Mouse (Mus musculus) gonadal fat pad, adult 2 months (tissue): ENCODE results near the gene Nfatc3. TPM values are rescaled to one million over a fixed set of nuclear protein-coding genes. Genes with fewer than 3 reads are reported as not detected.
"Not testable (repeated sequence)": the region's sequence is repeated elsewhere in the genome, so short reads cannot be mapped to it uniquely, and the experiment has no call there.

ENCODE experiments used
- DNase-seq: peaks from one replicate; pipeline ENCODE4 v3.0.0-alpha.2; 2012; ENCODE audit warnings: low read depth
- polyA plus RNA-seq: library from polyadenylated mRNA; depleted of rRNA; stranded (reverse); fragments of >200 nt; gene quantifications from 2 replicates; pipeline ENCODE4 v1.2.3, GENCODE M21; 2012; rRNA removed

The Nfatc3 gene
- 23.5 and 26.6 TPM in 2 replicates for polyA plus RNA-seq

GRCm38 (mm10) chr8:106058731-106059612 lies at the start of gene Nfatc3:
Nfatc3 (plus strand) TSS chr8:106058840.
- peak; percentile 80 for DNase-seq

GRCm38 (mm10) chr8:106010748-106011642 lies 47.6 kb upstream of the Nfatc3 start:
- no peak for DNase-seq

GRCm38 (mm10) chr8:106011643-106011986 lies 47.0 kb upstream of the Nfatc3 start, which contains the start of gene Ddx28:
Ddx28 (minus strand) TSS chr8:106011882.
- no peak for DNase-seq

- DNase-seq = not testable (repeated sequence)
Observed at GRCm38 (mm10) chr8:106012203-106012602, 46.4 kb upstream of the Nfatc3 start.

DNA sequence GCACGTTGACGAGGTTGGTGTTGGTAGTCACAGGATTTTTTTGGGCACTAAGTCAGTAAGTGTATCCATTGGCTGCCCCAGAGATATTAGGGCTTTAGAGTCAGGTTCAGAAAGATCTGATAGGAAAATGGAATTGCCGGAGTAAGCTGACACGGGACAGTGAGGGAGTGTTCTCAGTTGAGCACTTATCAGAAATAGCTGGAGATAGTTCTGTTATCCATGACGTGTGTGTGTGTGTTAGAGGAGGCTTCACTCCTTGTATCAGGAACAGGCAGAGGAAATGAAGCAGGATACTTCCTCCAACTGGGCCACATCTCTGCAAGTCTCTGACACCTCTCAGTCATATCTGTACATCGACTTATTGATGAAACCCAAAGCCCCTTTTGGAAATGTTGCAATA lies 42.4 kb upstream of the Nfatc3 start:
- no peak for DNase-seq

GRCm38 (mm10) chr8:106017130-106017529 lies 41.5 kb upstream of the Nfatc3 start:
- no peak for DNase-seq

- DNase-seq = no peak
Observed at GRCm38 (mm10) chr8:106018039-106018438, 40.6 kb upstream of the Nfatc3 start.

DNA sequence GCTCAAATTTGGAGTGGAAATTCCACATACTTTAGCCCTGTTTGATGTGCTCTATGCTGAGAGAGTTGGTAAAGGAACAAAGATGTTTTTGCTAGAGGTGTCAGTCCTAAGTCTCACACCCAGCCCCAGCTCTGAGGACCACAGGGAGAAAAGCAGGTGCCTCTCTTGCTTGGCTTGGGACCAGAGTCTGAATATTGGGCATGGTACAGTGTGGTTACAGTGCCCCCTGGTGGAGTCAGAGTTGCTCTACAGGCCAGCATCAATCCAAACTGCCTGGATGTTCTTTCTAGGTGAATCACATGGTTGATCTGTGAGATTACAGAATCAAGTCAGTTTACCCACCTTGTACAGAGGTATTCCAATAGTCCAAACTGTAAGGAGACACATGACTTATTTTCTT lies 36.2 kb upstream of the Nfatc3 start:
- no peak for DNase-seq

- DNase-seq = no peak
Observed at GRCm38 (mm10) chr8:106038721-106039120, 19.9 kb upstream of the Nfatc3 start.

DNA sequence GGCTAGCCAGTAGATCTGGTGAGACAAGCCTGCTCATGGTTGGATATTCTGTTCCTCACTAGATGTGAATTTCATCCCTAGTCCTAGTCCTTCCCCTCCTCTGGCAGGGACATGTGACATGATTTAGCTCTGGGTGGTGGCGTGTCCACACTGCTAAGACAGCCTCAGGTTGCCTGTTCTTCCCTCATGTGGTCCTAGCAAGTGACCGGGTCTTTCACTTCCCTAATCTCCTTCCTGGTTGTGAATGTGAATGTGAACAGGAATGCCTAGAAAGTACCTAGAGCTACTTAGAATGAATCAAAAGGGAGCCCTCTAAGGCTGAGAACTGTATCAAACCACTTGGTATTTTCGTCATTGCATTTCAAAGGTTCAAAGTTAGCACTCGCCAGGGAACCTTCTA lies 19.0 kb upstream of the Nfatc3 start:
- no peak for DNase-seq

GRCm38 (mm10) chr8:106040218-106040617 lies 18.4 kb upstream of the Nfatc3 start:
- no peak for DNase-seq

GRCm38 (mm10) chr8:106043055-106043454 lies 15.6 kb upstream of the Nfatc3 start:
- DNase-seq = no peak

GRCm38 (mm10) chr8:106044151-106044550 lies 14.5 kb upstream of the Nfatc3 start:
- DNase-seq = no peak

GRCm38 (mm10) chr8:106046872-106047559 lies 11.6 kb upstream of the Nfatc3 start:
- DNase-seq = peak; percentile 70

GRCm38 (mm10) chr8:106047854-106048630 lies 10.6 kb upstream of the Nfatc3 start:
- DNase-seq = no peak

GRCm38 (mm10) chr8:106049840-106050239 lies 8.8 kb upstream of the Nfatc3 start:
- DNase-seq = no peak

DNA sequence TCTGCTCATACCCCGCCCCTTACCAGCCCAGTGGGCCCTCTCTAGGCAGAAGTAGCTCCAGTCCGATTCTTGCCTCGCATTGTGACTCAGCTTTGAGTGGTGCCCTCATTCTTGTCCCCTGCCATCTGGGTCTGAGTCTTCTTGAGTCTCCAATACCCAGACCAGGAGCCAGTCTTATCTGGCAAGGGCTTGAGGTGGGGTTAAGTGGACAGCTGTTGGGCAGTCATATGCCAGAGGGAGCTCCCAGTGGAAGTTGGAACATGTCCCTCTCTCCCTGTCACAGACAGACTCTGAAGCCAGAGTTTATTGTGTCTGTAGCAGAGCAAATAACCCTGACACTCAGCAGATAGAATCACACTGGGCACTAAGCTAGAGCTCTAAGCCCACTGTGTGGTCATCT lies 7.6 kb upstream of the Nfatc3 start:
- no peak for DNase-seq

GRCm38 (mm10) chr8:106052510-106053089 lies 6.0 kb upstream of the Nfatc3 start:
- DNase-seq = no peak

DNA sequence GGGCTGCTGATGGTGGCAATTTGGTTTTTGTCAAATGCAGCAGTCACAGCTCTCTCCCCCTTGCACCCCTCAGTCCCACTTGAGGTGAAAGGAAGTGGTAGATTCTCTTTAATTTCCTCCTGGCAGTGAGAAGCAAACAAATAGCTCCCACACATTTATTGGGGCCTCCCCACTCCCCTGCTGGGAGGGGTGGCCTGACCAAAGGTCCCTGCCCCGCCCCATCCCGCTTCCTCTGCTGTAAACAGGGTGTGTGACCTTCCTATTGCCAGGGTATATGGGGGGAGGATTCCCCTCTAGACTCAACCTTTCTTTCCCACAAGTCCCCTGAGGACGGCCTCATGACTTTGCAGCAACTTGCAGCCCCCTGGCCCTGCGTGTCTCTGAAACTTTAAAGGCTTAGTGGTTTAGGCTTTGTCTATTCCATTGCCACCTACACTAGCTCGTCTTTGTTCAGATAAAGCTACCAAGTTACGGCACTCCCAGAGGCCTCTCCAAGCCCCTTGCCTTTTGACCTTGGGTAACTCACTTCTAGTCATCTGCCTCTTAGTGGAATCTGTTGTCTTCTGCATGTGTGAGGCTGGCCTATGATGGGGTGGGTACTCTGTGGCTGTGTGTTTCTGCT lies 4.3 kb upstream of the Nfatc3 start:
- DNase-seq = no peak

DNA sequence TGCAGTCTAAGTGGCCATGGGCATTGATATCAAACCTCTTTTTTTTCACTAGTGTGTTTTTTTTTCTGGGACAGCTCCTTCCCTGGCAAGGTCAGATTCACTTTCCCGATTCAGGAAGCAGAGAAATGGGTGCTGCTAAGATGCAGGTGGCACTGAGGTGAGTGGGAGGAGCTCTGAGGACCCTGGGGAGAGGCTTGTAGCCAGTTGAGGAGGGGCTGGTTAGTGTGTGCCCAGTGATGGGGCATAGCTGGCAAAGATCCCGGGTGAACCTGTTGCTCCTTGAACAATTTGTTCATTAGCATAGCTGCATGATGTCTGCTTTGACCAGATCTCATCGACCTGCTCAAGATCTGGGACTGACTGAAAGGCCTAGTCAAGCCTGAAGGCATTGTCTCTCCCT lies 3.6 kb upstream of the Nfatc3 start:
- DNase-seq = no peak
